In genomic region chr2:168445211-168445810, GRCm38 (mm10) we compare ENCODE assay signal across 7 mouse cellular contexts.
DNase-seq lines count a peak whose midpoint lies in the region; ATAC-seq and TF ChIP-seq lines count a peak whose summit lies in the region.

No protein-coding gene starts in this region.

- H3K4me2 ChIP-seq in embryonic facial prominence, embryonic 14.5 days (ENCODE audit: low read depth, low read length): no peak overlapping the region
- no peak overlapping the region for H3K4me2 ChIP-seq in midbrain, embryonic 12.5 days (replicated peaks)

- H3K27ac ChIP-seq in ES-E14 (ENCODE audit: insufficient read depth, low read depth, low read length, poor library complexity, severe bottlenecking): no peak overlapping the region
- no peak overlapping the region for H3K27ac ChIP-seq in embryonic facial prominence, embryonic 14.5 days (replicated peaks; ENCODE audit: low read depth, low read length)
- no peak overlapping the region for H3K27ac ChIP-seq in hindbrain, embryonic 10.5 days
- no peak overlapping the region for H3K27ac ChIP-seq in midbrain, embryonic 12.5 days (replicated peaks)
- H3K27ac ChIP-seq in small intestine, adult 2 months (ENCODE audit: insufficient read depth, low read depth, low read length): no peak overlapping the region

- H3K36me3 ChIP-seq in ES-E14 (ENCODE audit: control insufficient read depth, insufficient read depth, low read length, poor library complexity, severe bottlenecking): no peaks in the 10 kb centered on the region
- no peaks in the 10 kb centered on the region for H3K36me3 ChIP-seq in embryonic facial prominence, embryonic 14.5 days (ENCODE audit: control insufficient read depth, insufficient read depth, low read length)
- H3K36me3 ChIP-seq in hindbrain, embryonic 10.5 days: no peaks in the 10 kb centered on the region
- H3K36me3 ChIP-seq in midbrain, embryonic 12.5 days: no peaks in the 10 kb centered on the region
- H3K36me3 ChIP-seq in small intestine, adult 2 months (ENCODE audit: control insufficient read depth, insufficient read depth, low read length): no peaks in the 10 kb centered on the region

- H3K27me3 ChIP-seq in embryonic facial prominence, embryonic 14.5 days (replicated peaks; ENCODE audit: control insufficient read depth, insufficient read depth, low read length): no peaks in the 10 kb centered on the region; the same call in 1 of the 2 replicates
- H3K27me3 ChIP-seq in hindbrain, embryonic 10.5 days (ENCODE audit: insufficient read depth, poor library complexity, severe bottlenecking): no peaks in the 10 kb centered on the region
- 0 out of 2 replicates have a peak, but pooled peaks cover 6% of the 10 kb centered on the region for H3K27me3 ChIP-seq in midbrain, embryonic 12.5 days
- peaks cover 4% of the 10 kb centered on the region; the same call in 1 of the 2 replicates for H3K27me3 ChIP-seq in small intestine, adult 2 months (ENCODE audit: control insufficient read depth, insufficient read depth, low read length)

- no peak for TF ChIP-seq POLR2A in small intestine, adult 2 months (IDR thresholded peaks at IDR 0.05; ENCODE audit: low read depth, low read length)

- in situ Hi-C loops in ES-E14 (cut with MboI; ENCODE audit: low sequenced_read_pairs in 2 of 2, unreplicated experiment in 2 of 2): loop anchor here in 1 of 2 experiments (10.0 kb wide), 1 partner anchor 191 kb away; no protein-coding TSS in a partner anchor

- TF ChIP-seq CTCF in small intestine, adult 2 months (IDR thresholded peaks at IDR 0.05; ENCODE audit: extremely low read depth, insufficient read length, insufficient replicate concordance, low read depth, low read length): peak; percentile 91

- no peak overlapping the region for H3K9ac ChIP-seq in ES-E14 (ENCODE audit: insufficient read depth, low read depth, low read length, poor library complexity, severe bottlenecking)
- H3K9ac ChIP-seq in embryonic facial prominence, embryonic 14.5 days (ENCODE audit: low read depth, low read length): no peak overlapping the region
- no peak overlapping the region for H3K9ac ChIP-seq in midbrain, embryonic 12.5 days (replicated peaks)

- H3K4me1 ChIP-seq in ES-E14 (ENCODE audit: control insufficient read depth in 2 of 2, insufficient read depth in 2 of 2, low read length in 2 of 2, poor library complexity in 1 of 2): peaks cover 0 to 6% of the 10 kb centered on the region in 2 experiments; a peak in 1 of 4 replicates
- peaks cover 7% of the 10 kb centered on the region; the same call in 1 of the 2 replicates for H3K4me1 ChIP-seq in embryonic facial prominence, embryonic 14.5 days (ENCODE audit: control insufficient read depth, insufficient read depth, low read length)
- H3K4me1 ChIP-seq in hindbrain, embryonic 10.5 days (replicated peaks): peaks cover 21% of the 10 kb centered on the region
- peaks cover 10% of the 10 kb centered on the region for H3K4me1 ChIP-seq in midbrain, embryonic 12.5 days
- H3K4me1 ChIP-seq in small intestine, adult 2 months (ENCODE audit: control insufficient read depth, insufficient read depth, insufficient read length, low read length): no peaks in the 10 kb centered on the region

- H3K9me3 ChIP-seq in ES-E14 (ENCODE audit: control insufficient read depth, insufficient read depth, low read depth, low read length): no peaks in the 10 kb centered on the region
- H3K9me3 ChIP-seq in embryonic facial prominence, embryonic 14.5 days (ENCODE audit: control insufficient read depth, low read length): 0 out of 2 replicates have a peak, but pooled peaks cover 2% of the 10 kb centered on the region
- peaks cover 5% of the 10 kb centered on the region; the same call in 1 of the 2 replicates for H3K9me3 ChIP-seq in hindbrain, embryonic 10.5 days
- H3K9me3 ChIP-seq in midbrain, embryonic 12.5 days: 0 out of 2 replicates have a peak, but pooled peaks cover 2% of the 10 kb centered on the region

- intact Hi-C loops in left cerebral cortex, postnatal 25 days (cut with DNase I): loop anchor here (1.0 kb wide), 2 partner anchors 172 to 195 kb away; no protein-coding TSS in a partner anchor

- 37% methylated on average over 10 of the region's 10 CpGs for WGBS in embryonic facial prominence, embryonic 14.5 days
- 31% methylated on average over 10 of the region's 10 CpGs for WGBS in hindbrain, embryonic 10.5 days
- 33% methylated on average over 10 of the region's 10 CpGs for WGBS in midbrain, embryonic 12.5 days
- WGBS in small intestine, adult 2 months: 33% methylated on average over 10 of the region's 10 CpGs

- ATAC-seq in embryonic facial prominence, embryonic 14.5 days (ENCODE audit: low read depth): peak; percentile 80
- ATAC-seq in midbrain, embryonic 12.5 days (ENCODE audit: low FRiP score, low read depth): peak; percentile 32

- H3K4me3 ChIP-seq in ES-E14 (ENCODE audit: insufficient read depth in 1 of 2, low read depth in 1 of 2, low read length in 2 of 2, poor library complexity in 1 of 2, severe bottlenecking in 1 of 2): no peak overlapping the region
- H3K4me3 ChIP-seq in embryonic facial prominence, embryonic 14.5 days (ENCODE audit: low read depth, low read length): no peak overlapping the region
- H3K4me3 ChIP-seq in hindbrain, embryonic 10.5 days: no peak overlapping the region
- no peak overlapping the region for H3K4me3 ChIP-seq in midbrain, embryonic 12.5 days
- no peak overlapping the region for H3K4me3 ChIP-seq in small intestine, adult 2 months (ENCODE audit: low read depth, low read length)

- no peak for DNase-seq in ES-E14 (ENCODE audit: low read depth, low spot score)
- peak; percentile 64 to 73 for DNase-seq in adrenal gland, postnatal 36 days
- DNase-seq in embryonic facial prominence, embryonic 14.5 days (ENCODE audit: low spot score): peak; percentile 80
- DNase-seq in hindbrain, embryonic 10.5 days (ENCODE audit: low spot score): peak; percentile 71
- peak; percentile 58 to 64 for DNase-seq in left cerebral cortex, postnatal 25 days (ENCODE audit: low spot score in 2 of 2)

TF ChIP-seq in ES-E14, 5 proteins besides CTCF, POLR2A, EP300 and RAD21:
- TF ChIP-seq ZC3H11A (IDR thresholded peaks at IDR 0.05; ENCODE audit: borderline replicate concordance, low read depth, low read length) (peak; percentile 75), ZNF384 (IDR thresholded peaks at IDR 0.05; ENCODE audit: low read depth, low read length) (no peak)
